Mouse (Mus musculus): ENCODE measurements around the gene Slc43a1.
"Not testable (repeated sequence)": the region's sequence is repeated elsewhere in the genome, so short reads cannot be mapped to it uniquely, and the experiment has no call there.

Gene Slc43a1

GRCm38 (mm10) chr2:84838593-84838949, at the start of gene Slc43a1:
Slc43a1 (plus strand) TSS chr2:84838850.
- DNase-seq = no peak

- no peak for DNase-seq
Observed at GRCm38 (mm10) chr2:84790418-84790817, 48.2 kb upstream of the Slc43a1 start.

- no peak for DNase-seq
Observed at GRCm38 (mm10) chr2:84792516-84792915, 46.1 kb upstream of the Slc43a1 start.

- no peak for DNase-seq
Observed at GRCm38 (mm10) chr2:84793154-84793553, 45.5 kb upstream of the Slc43a1 start.

GRCm38 (mm10) chr2:84793871-84794270, 44.8 kb upstream of the Slc43a1 start:
- DNase-seq = no peak

- peak; percentile 44 for DNase-seq
Observed at GRCm38 (mm10) chr2:84797833-84798492, 40.7 kb upstream of the Slc43a1 start.

- peak; percentile 42 for DNase-seq
Observed at GRCm38 (mm10) chr2:84798493-84798921, 40.1 kb upstream of the Slc43a1 start, which contains the start of gene Ube2l6. Ube2l6 (plus strand) TSS chr2:84798828.

- DNase-seq = peak; percentile 50
Observed at GRCm38 (mm10) chr2:84799041-84799561, 39.5 kb upstream of the Slc43a1 start.

- no peak for DNase-seq
Observed at GRCm38 (mm10) chr2:84800304-84800703, 38.3 kb upstream of the Slc43a1 start.

- DNase-seq = not testable (repeated sequence)
Observed at GRCm38 (mm10) chr2:84801223-84801622, 37.4 kb upstream of the Slc43a1 start.

- no peak for DNase-seq
Observed at GRCm38 (mm10) chr2:84803963-84804362, 34.7 kb upstream of the Slc43a1 start.

GRCm38 (mm10) chr2:84806546-84806945, 32.1 kb upstream of the Slc43a1 start:
- DNase-seq = no peak

GRCm38 (mm10) chr2:84809330-84809729, 29.3 kb upstream of the Slc43a1 start:
- no peak for DNase-seq

GRCm38 (mm10) chr2:84810526-84810885, 28.1 kb upstream of the Slc43a1 start:
- DNase-seq = no peak

GRCm38 (mm10) chr2:84810886-84811577, 27.6 kb upstream of the Slc43a1 start:
- peak; percentile 84 for DNase-seq

GRCm38 (mm10) chr2:84811880-84812279, 26.8 kb upstream of the Slc43a1 start:
- DNase-seq = no peak

GRCm38 (mm10) chr2:84812676-84813075, 26.0 kb upstream of the Slc43a1 start:
- DNase-seq = no peak

GRCm38 (mm10) chr2:84819861-84820260, 18.8 kb upstream of the Slc43a1 start:
- no peak for DNase-seq

GRCm38 (mm10) chr2:84822552-84822951, 16.1 kb upstream of the Slc43a1 start, which contains the start of gene Smtnl1:
Smtnl1 (minus strand) TSS chr2:84822652.
- no peak for DNase-seq

- DNase-seq = no peak
Observed at GRCm38 (mm10) chr2:84823237-84823636, 15.4 kb upstream of the Slc43a1 start.

GRCm38 (mm10) chr2:84826488-84827282, 12.0 kb upstream of the Slc43a1 start, which contains the start of gene Timm10:
Timm10 (plus strand) TSS chr2:84826997.
- peak; percentile 71 for DNase-seq

GRCm38 (mm10) chr2:84827283-84827920, 11.2 kb upstream of the Slc43a1 start:
- DNase-seq = no peak

Measured in thymus, postnatal 25 days (tissue).